9 mouse cellular contexts compared by ENCODE assay signal in genomic region chr4:137698076-137698985, GRCm38 (mm10). TPM values are rescaled to one million over a fixed set of nuclear protein-coding genes. Genes with fewer than 3 reads are reported as not detected.
DNase-seq lines count a peak whose midpoint lies in the region; ATAC-seq lines count a peak whose summit lies in the region.
"Had no signal": no experiment of that assay in that cellular context is flagged by ENCODE, and none has a peak within 500 bp of the region (broad histone marks: within the 10 kb centered on the region; RNA-seq: fewer than 3 reads in every experiment).

No protein-coding gene starts in this region.

- H3K9me3 ChIP-seq in limb, embryonic 12.5 days = no peaks in the 10 kb centered on the region
- H3K9me3 ChIP-seq in stomach, embryonic 16.5 days (replicated peaks; ENCODE audit: control insufficient read depth, low read length) = no peaks in the 10 kb centered on the region
- no peaks in the 10 kb centered on the region for H3K9me3 ChIP-seq in midbrain, embryonic 11.5 days (ENCODE audit: control insufficient read depth, low read length)

- 82% methylated on average over 7 of the region's 7 CpGs for WGBS in limb, embryonic 12.5 days
- WGBS in stomach, embryonic 16.5 days = 53% methylated on average over 7 of the region's 7 CpGs
- WGBS in midbrain, embryonic 11.5 days = 92% methylated on average over 7 of the region's 7 CpGs

- no peaks in the 10 kb centered on the region for H3K27me3 ChIP-seq in limb, embryonic 12.5 days
- no peaks in the 10 kb centered on the region for H3K27me3 ChIP-seq in stomach, embryonic 16.5 days (ENCODE audit: control insufficient read depth, insufficient read depth, low read length)
- H3K27me3 ChIP-seq in midbrain, embryonic 11.5 days (ENCODE audit: control insufficient read depth, insufficient read depth, low read length) = no peaks in the 10 kb centered on the region

- H3K4me2 ChIP-seq in limb, embryonic 12.5 days = no peak overlapping the region
- H3K4me2 ChIP-seq in stomach, embryonic 16.5 days (ENCODE audit: low read depth, low read length) = no peak overlapping the region
- H3K4me2 ChIP-seq in midbrain, embryonic 11.5 days = no peak overlapping the region

- H3K9ac ChIP-seq in limb, embryonic 12.5 days (replicated peaks) = no peak overlapping the region
- H3K9ac ChIP-seq in stomach, embryonic 16.5 days (ENCODE audit: low read length) = peak overlapping the region; percentile 17
- H3K9ac ChIP-seq in midbrain, embryonic 11.5 days (ENCODE audit: low read length) = no peak overlapping the region

- peaks cover 21% of the 10 kb centered on the region for H3K4me1 ChIP-seq in limb, embryonic 12.5 days (replicated peaks)
- peaks cover 44% of the 10 kb centered on the region for H3K4me1 ChIP-seq in stomach, embryonic 16.5 days (ENCODE audit: control insufficient read depth, insufficient read depth, low read length)
- H3K4me1 ChIP-seq in midbrain, embryonic 11.5 days (ENCODE audit: control insufficient read depth, insufficient read depth, low read length) = no peaks in the 10 kb centered on the region

- H3K27ac ChIP-seq in limb, embryonic 12.5 days = peak overlapping the region; percentile 59; the same call in 1 of the 2 replicates
- H3K27ac ChIP-seq in stomach, embryonic 16.5 days (ENCODE audit: low read length) = peak overlapping the region; percentile 94
- H3K27ac ChIP-seq in midbrain, embryonic 11.5 days (ENCODE audit: low read depth, low read length) = no peak overlapping the region

- no peak for ATAC-seq in limb, embryonic 12.5 days (ENCODE audit: insufficient number of reproducible peaks, insufficient read depth, low FRiP score, low TSS enrichment, low read depth)
- peak; percentile 90 for ATAC-seq in stomach, embryonic 16.5 days (ENCODE audit: insufficient read depth, low FRiP score)
- no peak; the same call in 1 of the 2 replicates for ATAC-seq in midbrain, embryonic 11.5 days (ENCODE audit: low FRiP score)
- ATAC-seq in monocyte, adult 5-6 weeks (replicated peaks; ENCODE audit: insufficient number of reproducible peaks, low FRiP score, low TSS enrichment, poor library complexity, severe bottlenecking) = no peak

- H3K36me3 ChIP-seq in limb, embryonic 12.5 days = no peaks in the 10 kb centered on the region
- H3K36me3 ChIP-seq in stomach, embryonic 16.5 days (ENCODE audit: control insufficient read depth, insufficient read depth, low read length) = no peaks in the 10 kb centered on the region
- H3K36me3 ChIP-seq in midbrain, embryonic 11.5 days (ENCODE audit: control insufficient read depth, insufficient read depth, low read length) = no peaks in the 10 kb centered on the region

- peak; percentile 56 for DNase-seq in adrenal gland, adult 2 months
- DNase-seq in adrenal gland, adult 18-20 months (ENCODE audit: low spot score in 2 of 2) = no peak
- peak; percentile 71 for DNase-seq in urinary bladder, postnatal 14 days (ENCODE audit: low spot score)
- no peak for DNase-seq in urinary bladder, postnatal 25 days (ENCODE audit: low spot score)
- DNase-seq in midbrain, embryonic 11.5 days (ENCODE audit: low spot score, missing footprints) = no peak
- DNase-seq: gastrocnemius, postnatal 14 days had no signal

- no peak overlapping the region for H3K4me3 ChIP-seq in limb, embryonic 12.5 days (replicated peaks)
- H3K4me3 ChIP-seq in stomach, embryonic 16.5 days (replicated peaks; ENCODE audit: low read length) = no peak overlapping the region
- no peak overlapping the region for H3K4me3 ChIP-seq in midbrain, embryonic 11.5 days (ENCODE audit: low read depth, low read length)

RNA-seq across cellular contexts. Expression of gene Rap1gap, which starts 33.8 kb away (rescaled TPM):
- total RNA-seq in adrenal gland, adult 2 months (2021) = 100 to 1,000 TPM; 119 to 172 TPM
- 489 and 541 TPM in 2 replicates for polyA plus RNA-seq in adrenal gland, adult 2 months (2012; rRNA removed)
- total RNA-seq in adrenal gland, adult 18-20 months (2021) = 100 to 1,000 TPM in 1 of 2 experiments, 10 to 100 TPM in 1; 94.7 to 131 TPM
- 5.9 and 8.4 TPM in 2 replicates for polyA plus RNA-seq in limb, embryonic 12.5 days (2016; fragmentation: Nextera tagmentation; extraction: Ambion mirVana)
- polyA plus RNA-seq in stomach, embryonic 16.5 days (2015; fragmentation: Nextera tagmentation; extraction: Ambion mirVana) = 58.1 and 64.6 TPM in 2 replicates
- polyA plus RNA-seq in midbrain, embryonic 11.5 days (2014; fragmentation: Nextera tagmentation; extraction: Ambion mirVana) = 4.6 and 4.9 TPM in 2 replicates
- 2.3 to 5.5 TPM (median 3.0 TPM) in 3 replicates for total RNA-seq in monocyte, adult 5-6 weeks (2017)

Comparison
In these comparisons a context has a peak if more than half of its experiments do, and no peak if none do; other contexts are left out.
1. DNase-seq: peak in adrenal gland, adult 2 months (single experiment) and urinary bladder, postnatal 14 days (single experiment); none in adrenal gland, adult 18-20 months (0 of 2), urinary bladder, postnatal 25 days (single experiment) and midbrain, embryonic 11.5 days (single experiment).